ENCODE assay signal across 8 mouse cellular contexts in the genomic region with DNA sequence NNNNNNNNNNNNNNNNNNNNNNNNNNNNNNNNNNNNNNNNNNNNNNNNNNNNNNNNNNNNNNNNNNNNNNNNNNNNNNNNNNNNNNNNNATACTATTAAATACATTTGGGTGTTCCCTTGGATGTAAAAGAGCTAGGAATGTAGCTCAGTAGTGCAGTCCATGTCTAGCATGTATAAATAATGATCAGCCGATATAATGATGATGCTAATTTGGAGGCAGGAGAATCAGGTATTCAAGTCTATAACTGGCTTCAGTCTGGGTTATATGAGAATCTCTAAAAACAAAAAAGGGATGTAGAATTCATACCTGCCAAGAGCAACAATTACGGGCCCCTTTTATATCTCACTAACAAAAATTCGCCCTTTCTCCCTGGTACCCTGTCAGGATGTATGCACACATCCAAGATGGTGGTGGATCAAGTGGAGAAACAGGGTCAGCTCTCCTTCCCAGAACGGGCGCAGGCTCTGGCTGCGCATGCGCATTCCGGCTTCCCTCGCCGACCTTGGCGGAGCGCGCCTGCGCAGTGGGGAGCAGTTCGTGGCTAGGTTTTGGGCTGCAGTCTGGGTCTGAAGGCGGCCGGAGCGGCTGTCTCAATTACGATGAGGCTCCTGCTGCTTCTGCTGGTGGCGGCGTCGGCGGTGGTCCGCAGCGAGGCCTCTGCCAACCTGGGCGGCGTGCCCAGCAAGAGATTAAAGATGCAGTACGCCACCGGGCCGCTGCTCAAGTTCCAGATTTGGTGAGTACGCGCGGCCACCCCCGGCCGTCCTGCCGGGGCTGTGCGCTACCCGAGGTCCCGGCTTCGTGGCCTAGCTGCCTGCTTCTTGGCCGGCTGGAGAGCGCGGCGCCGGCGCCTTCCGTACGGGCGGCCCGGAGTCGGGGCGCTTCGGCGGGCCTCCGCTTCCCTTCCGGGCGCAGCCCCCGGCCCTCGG. TPM values are rescaled to one million over a fixed set of nuclear protein-coding genes. Genes with fewer than 3 reads are reported as not detected.
A peak's percentile ranks its signal among the peaks of the same experiment; 100 is the strongest.
DNase-seq lines count a peak whose midpoint lies in the region; ATAC-seq and TF ChIP-seq lines count a peak whose summit lies in the region.

Selenot (plus strand) TSS at position 500 of the 930 bp plus-strand sequence.

- H3K9ac ChIP-seq in ES-E14 (ENCODE audit: insufficient read depth, low read depth, low read length, poor library complexity, severe bottlenecking) = peak within 1 kb of the TSS; percentile 93
- H3K9ac ChIP-seq in forebrain, embryonic 16.5 days (replicated peaks; ENCODE audit: low read depth, low read length) = peak within 1 kb of the TSS; percentile 99
- peak within 1 kb of the TSS; percentile 98 for H3K9ac ChIP-seq in lung, embryonic 14.5 days

- under 1% methylated on average over 59 of the region's 59 CpGs for WGBS in forebrain, embryonic 16.5 days
- whole genome bisulfite sequencing in lung, embryonic 14.5 days = 1% methylated on average over 58 of the region's 59 CpGs
- whole genome bisulfite sequencing in olfactory bulb, adult 2 months = under 1% methylated on average over 59 of the region's 59 CpGs
- WGBS in thymus, adult 2 months = 2% methylated on average over 59 of the region's 59 CpGs

- H3K27ac ChIP-seq in ES-E14 (ENCODE audit: insufficient read depth, low read depth, low read length, poor library complexity, severe bottlenecking) = peak within 1 kb of the TSS; percentile 86
- peak within 1 kb of the TSS; percentile 100 for H3K27ac ChIP-seq in forebrain, embryonic 16.5 days (ENCODE audit: low read length)
- peak within 1 kb of the TSS; percentile 97 for H3K27ac ChIP-seq in layer of hippocampus, adult 2 months
- H3K27ac ChIP-seq in lung, embryonic 14.5 days (ENCODE audit: low read depth) = peak within 1 kb of the TSS; percentile 100
- peak within 1 kb of the TSS; percentile 96 for H3K27ac ChIP-seq in olfactory bulb, adult 2 months (ENCODE audit: insufficient read depth, low read depth, low read length)
- peak within 1 kb of the TSS; percentile 59 for H3K27ac ChIP-seq in thymus, adult 2 months (ENCODE audit: control insufficient read depth, insufficient read depth, low read length)

- peak; percentile 98 for TF ChIP-seq POLR2A in olfactory bulb, adult 2 months (IDR thresholded peaks at IDR 0.05; ENCODE audit: insufficient read depth, low read depth, low read length)
- TF ChIP-seq POLR2A in thymus, adult 2 months (IDR thresholded peaks at IDR 0.05; ENCODE audit: control insufficient read depth, extremely low read depth, insufficient read depth, low read length, poor library complexity) = peak; percentile 94

- peak; percentile 94 for ATAC-seq in forebrain, embryonic 16.5 days
- ATAC-seq in lung, embryonic 14.5 days (ENCODE audit: insufficient read depth) = peak; percentile 97

- DNase-seq in ES-E14 (ENCODE audit: low read depth, low spot score) = peak; percentile 91
- peak; percentile 98 for DNase-seq in cerebellum, adult 11-12 months
- peak; percentile 98 to 99 for DNase-seq in heart, postnatal 36 days
- DNase-seq in layer of hippocampus, adult 2 months (ENCODE audit: low spot score in 2 of 2) = peak; percentile 96 to 99
- DNase-seq in lung, embryonic 14.5 days = peak; percentile 98
- DNase-seq in thymus, adult 2 months = peak; percentile 95

- intact Hi-C loops in heart, postnatal 36 days (cut with DNase I) = loop anchor here (1.0 to 5.0 kb wide), 3 partner anchors 51 to 162 kb away; partner anchors contain the start of genes Eif2a, Serp1, Siah2 and Tsc22d2

- H3K36me3 ChIP-seq in ES-E14 (ENCODE audit: control insufficient read depth, insufficient read depth, low read length, poor library complexity, severe bottlenecking) = peaks cover 4% of the 10 kb centered on the region; the same call in 1 of the 2 replicates
- no peaks in the 10 kb centered on the region for H3K36me3 ChIP-seq in forebrain, embryonic 16.5 days (ENCODE audit: control insufficient read depth, insufficient read depth)
- peaks cover 7% of the 10 kb centered on the region; the same call in 1 of the 2 replicates for H3K36me3 ChIP-seq in lung, embryonic 14.5 days (ENCODE audit: insufficient read depth)
- no peaks in the 10 kb centered on the region for H3K36me3 ChIP-seq in thymus, adult 2 months (ENCODE audit: control insufficient read depth, insufficient read depth, low read length)

- peaks cover 2 to 5% of the 10 kb centered on the region in 2 experiments; a peak in 3 of 4 replicates for H3K4me1 ChIP-seq in ES-E14 (ENCODE audit: control insufficient read depth in 2 of 2, insufficient read depth in 2 of 2, low read length in 2 of 2, poor library complexity in 1 of 2)
- peaks cover 10% of the 10 kb centered on the region for H3K4me1 ChIP-seq in forebrain, embryonic 16.5 days (replicated peaks; ENCODE audit: control insufficient read depth, insufficient read depth, low read length)
- H3K4me1 ChIP-seq in lung, embryonic 14.5 days (ENCODE audit: insufficient read depth) = no peaks in the 10 kb centered on the region
- peaks cover 3% of the 10 kb centered on the region; the same call in 1 of the 2 replicates for H3K4me1 ChIP-seq in olfactory bulb, adult 2 months (ENCODE audit: control insufficient read depth, insufficient read depth, low read length)
- H3K4me1 ChIP-seq in thymus, adult 2 months (replicated peaks; ENCODE audit: control insufficient read depth, insufficient read depth, low read length) = 0 out of 2 replicates have a peak, but pooled peaks cover 3% of the 10 kb centered on the region

- no peaks in the 10 kb centered on the region for H3K27me3 ChIP-seq in forebrain, embryonic 16.5 days (replicated peaks; ENCODE audit: control insufficient read depth, insufficient read depth, low read length)
- H3K27me3 ChIP-seq in lung, embryonic 14.5 days (ENCODE audit: insufficient read depth, low read length) = no peaks in the 10 kb centered on the region
- no peaks in the 10 kb centered on the region for H3K27me3 ChIP-seq in thymus, adult 2 months (ENCODE audit: control insufficient read depth, insufficient read depth, low read length)

- peak within 1 kb of the TSS; percentile 67 to 82 for H3K4me3 ChIP-seq in ES-E14 (ENCODE audit: insufficient read depth in 1 of 2, low read depth in 1 of 2, low read length in 2 of 2, poor library complexity in 1 of 2, severe bottlenecking in 1 of 2)
- peak within 1 kb of the TSS; percentile 88 for H3K4me3 ChIP-seq in forebrain, embryonic 16.5 days (replicated peaks; ENCODE audit: low read length)
- peak within 1 kb of the TSS; percentile 84 for H3K4me3 ChIP-seq in layer of hippocampus, adult 2 months
- H3K4me3 ChIP-seq in lung, embryonic 14.5 days (ENCODE audit: low read depth, low read length) = peak within 1 kb of the TSS; percentile 88
- H3K4me3 ChIP-seq in olfactory bulb, adult 2 months (ENCODE audit: insufficient read depth, low read depth, low read length) = peak within 1 kb of the TSS; percentile 93
- H3K4me3 ChIP-seq in thymus, adult 2 months (ENCODE audit: control insufficient read depth, insufficient read depth, low read length) = peak within 1 kb of the TSS; percentile 73

- TF ChIP-seq CTCF in layer of hippocampus, adult 2 months (conservative IDR thresholded peaks at IDR 0.05) = peak; percentile 53
- no peak for TF ChIP-seq CTCF in lung, embryonic 14.5 days (IDR thresholded peaks at IDR 0.05; ENCODE audit: low read depth)
- no peak for TF ChIP-seq CTCF in olfactory bulb, adult 2 months (IDR thresholded peaks at IDR 0.05; ENCODE audit: insufficient read depth, low read depth, low read length)
- peak; percentile 20; the same call in 1 of the 2 replicates for TF ChIP-seq CTCF in thymus, adult 2 months (IDR thresholded peaks at IDR 0.05; ENCODE audit: borderline replicate concordance, control insufficient read depth, extremely low read depth, insufficient read depth, low read length, poor library complexity)

- no peaks in the 10 kb centered on the region for H3K9me3 ChIP-seq in ES-E14 (ENCODE audit: control insufficient read depth, insufficient read depth, low read depth, low read length)
- no peaks in the 10 kb centered on the region for H3K9me3 ChIP-seq in forebrain, embryonic 16.5 days (ENCODE audit: control insufficient read depth, low read length)
- no peaks in the 10 kb centered on the region for H3K9me3 ChIP-seq in lung, embryonic 14.5 days (ENCODE audit: low read depth, low read length)

- in situ Hi-C loops in ES-E14 (cut with MboI; ENCODE audit: low sequenced_read_pairs in 2 of 2, unreplicated experiment in 2 of 2) = no loop called here

- H3K4me2 ChIP-seq in forebrain, embryonic 16.5 days (ENCODE audit: low read length) = peak within 1 kb of the TSS; percentile 63
- H3K4me2 ChIP-seq in lung, embryonic 14.5 days = peak within 1 kb of the TSS; percentile 56

TF ChIP-seq in ES-E14, 5 proteins besides CTCF, POLR2A, EP300 and RAD21:
- TF ChIP-seq ZC3H11A (IDR thresholded peaks at IDR 0.05; ENCODE audit: borderline replicate concordance, low read depth, low read length) (no peak), MAFK (IDR thresholded peaks at IDR 0.05; ENCODE audit: insufficient read depth, low read depth, low read length) (no peak), ZNF384 (IDR thresholded peaks at IDR 0.05; ENCODE audit: low read depth, low read length) (no peak), HCFC1 (IDR thresholded peaks at IDR 0.05; ENCODE audit: borderline replicate concordance, insufficient read depth, low read length) (no peak), CHD2 (IDR thresholded peaks at IDR 0.05; ENCODE audit: low read depth, low read length) (no peak)

RNA-seq across cellular contexts. Expression of gene Selenot, which starts in this region (rescaled TPM):
- 156 and 184 TPM in 2 replicates for total RNA-seq in ES-E14 (2012; rRNA removed)
- 22.1 and 23.0 TPM in 2 replicates for polyA plus RNA-seq in forebrain, embryonic 16.5 days (2015; fragmentation: Nextera tagmentation; extraction: Ambion mirVana)
- 100 to 1,000 TPM; 122 to 126 TPM for total RNA-seq in heart, postnatal 36 days (2021)
- total RNA-seq in layer of hippocampus, adult 2 months (2021) = 100 to 1,000 TPM; 144 to 148 TPM
- 21.8 and 23.8 TPM in 2 replicates for polyA plus RNA-seq in lung, embryonic 14.5 days (2014; fragmentation: Nextera tagmentation; extraction: Ambion mirVana)
- not detected in 2 replicates for polyA plus RNA-seq in olfactory bulb, adult 2 months (2012; ENCODE audit: insufficient read depth, insufficient read length, low replicate concordance, missing spikeins)
- 36.6 and 41.4 TPM in 2 replicates for polyA plus RNA-seq in thymus, adult 2 months (2012; rRNA removed)

Comparison
In these comparisons a context has a peak if more than half of its experiments do, and no peak if none do; other contexts are left out.
1. Peak in every context shown above with its lines: DNase-seq, ATAC-seq, H3K4me3 ChIP-seq and H3K27ac ChIP-seq.
2. CTCF ChIP-seq: peak in layer of hippocampus, adult 2 months (single experiment) and thymus, adult 2 months (single experiment); none in lung, embryonic 14.5 days (single experiment) and olfactory bulb, adult 2 months (single experiment).